Mouse (Mus musculus): Measurements from ENCODE around the gene Mex3d. TPM values are rescaled to one million over a fixed set of nuclear protein-coding genes. Genes with fewer than 3 reads are reported as not detected.

The Mex3d gene
- polyA plus RNA-seq, 2 experiments, result 8.2 to 44.0 TPM

- Histone ChIP-seq H3K9ac (ENCODE audit: low read depth, low read length, severe bottlenecking) (0 out of 2 replicates have a peak overlapping the region, but pooled peaks have one; percentile 2), H3K27ac (replicated peaks; ENCODE audit: low read depth, low read length) (no peak overlapping the region), H3K9me3 (ENCODE audit: control insufficient read depth, low read length) (no peaks in the 10 kb centered on the region), H3K4me1 (ENCODE audit: control insufficient read depth, insufficient read depth, low read length) (peaks cover 20% of the 10 kb centered on the region), H3K4me2 (replicated peaks; ENCODE audit: low read depth, low read length, severe bottlenecking) (peak overlapping the region; percentile 49), H3K4me3 (replicated peaks; ENCODE audit: low read length) (peak overlapping the region; percentile 34), H3K36me3 (ENCODE audit: control insufficient read depth, insufficient read depth, low read length) (no peaks in the 10 kb centered on the region), H3K27me3 (ENCODE audit: control insufficient read depth, insufficient read depth, low read length) (peaks cover 82% of the 10 kb centered on the region)
- DNase-seq (ENCODE audit: low spot score) (no peak), ATAC-seq (ENCODE audit: low FRiP score, low read depth) (no peak)
- 20% methylated on average over 13 of the region's 13 CpGs for WGBS
- no peak for TF ChIP-seq POLR2A (IDR thresholded peaks at IDR 0.05; ENCODE audit: borderline replicate concordance, extremely low read depth, insufficient read depth, insufficient read length)
Measured at GRCm38 (mm10) chr10:80343425-80343895, 44.0 kb downstream of the Mex3d start.

GRCm38 (mm10) chr10:80342749-80343424 lies 44.6 kb downstream of the Mex3d start:
- TF ChIP-seq POLR2A (IDR thresholded peaks at IDR 0.05; ENCODE audit: borderline replicate concordance, extremely low read depth, insufficient read depth, insufficient read length), result no peak
- no peak overlapping the region for H3K27ac ChIP-seq (replicated peaks; ENCODE audit: low read depth, low read length)
- no peaks in the 10 kb centered on the region for H3K9me3 ChIP-seq (ENCODE audit: control insufficient read depth, low read length)
- peak overlapping the region; percentile 34 for H3K4me3 ChIP-seq (replicated peaks; ENCODE audit: low read length)
- WGBS, result under 1% methylated on average over 30 of the region's 33 CpGs
- peak overlapping the region; percentile 36; the same call in 1 of the 2 replicates for H3K9ac ChIP-seq (ENCODE audit: low read depth, low read length, severe bottlenecking)
- H3K36me3 ChIP-seq (ENCODE audit: control insufficient read depth, insufficient read depth, low read length), result no peaks in the 10 kb centered on the region
- ATAC-seq (ENCODE audit: low FRiP score, low read depth) (peak; percentile 69), DNase-seq (ENCODE audit: low spot score) (peak; percentile 89)
- peaks cover 16% of the 10 kb centered on the region for H3K4me1 ChIP-seq (ENCODE audit: control insufficient read depth, insufficient read depth, low read length)
- H3K27me3 ChIP-seq (ENCODE audit: control insufficient read depth, insufficient read depth, low read length), result peaks cover 77% of the 10 kb centered on the region
- peak overlapping the region; percentile 49 for H3K4me2 ChIP-seq (replicated peaks; ENCODE audit: low read depth, low read length, severe bottlenecking)

- WGBS, result under 1% methylated on average over 26 of the region's 26 CpGs
- H3K4me3 ChIP-seq (replicated peaks; ENCODE audit: low read length), result peak overlapping the region; percentile 34
- no peaks in the 10 kb centered on the region for H3K36me3 ChIP-seq (ENCODE audit: control insufficient read depth, insufficient read depth, low read length)
- no peak overlapping the region for H3K27ac ChIP-seq (replicated peaks; ENCODE audit: low read depth, low read length)
- H3K9me3 ChIP-seq (ENCODE audit: control insufficient read depth, low read length), result no peaks in the 10 kb centered on the region
- peaks cover 71% of the 10 kb centered on the region for H3K27me3 ChIP-seq (ENCODE audit: control insufficient read depth, insufficient read depth, low read length)
- ATAC-seq (ENCODE audit: low FRiP score, low read depth) (no peak), DNase-seq (ENCODE audit: low spot score) (no peak)
- peaks cover 16% of the 10 kb centered on the region for H3K4me1 ChIP-seq (ENCODE audit: control insufficient read depth, insufficient read depth, low read length)
- peak overlapping the region; percentile 36; the same call in 1 of the 2 replicates for H3K9ac ChIP-seq (ENCODE audit: low read depth, low read length, severe bottlenecking)
- no peak for TF ChIP-seq POLR2A (IDR thresholded peaks at IDR 0.05; ENCODE audit: borderline replicate concordance, extremely low read depth, insufficient read depth, insufficient read length)
- peak overlapping the region; percentile 49 for H3K4me2 ChIP-seq (replicated peaks; ENCODE audit: low read depth, low read length, severe bottlenecking)
Measured at GRCm38 (mm10) chr10:80342305-80342748, 45.1 kb downstream of the Mex3d start.

GRCm38 (mm10) chr10:80341491-80342304 lies 45.8 kb downstream of the Mex3d start:
- H3K9me3 ChIP-seq (ENCODE audit: control insufficient read depth, low read length), result no peaks in the 10 kb centered on the region
- DNase-seq (ENCODE audit: low spot score) (no peak), ATAC-seq (ENCODE audit: low FRiP score, low read depth) (no peak)
- no peak overlapping the region for H3K9ac ChIP-seq (ENCODE audit: low read depth, low read length, severe bottlenecking)
- WGBS, result 4% methylated on average over 33 of the region's 47 CpGs
- TF ChIP-seq POLR2A (IDR thresholded peaks at IDR 0.05; ENCODE audit: borderline replicate concordance, extremely low read depth, insufficient read depth, insufficient read length), result no peak
- no peaks in the 10 kb centered on the region for H3K36me3 ChIP-seq (ENCODE audit: control insufficient read depth, insufficient read depth, low read length)
- peak overlapping the region; percentile 49 for H3K4me2 ChIP-seq (replicated peaks; ENCODE audit: low read depth, low read length, severe bottlenecking)
- peaks cover 65% of the 10 kb centered on the region for H3K27me3 ChIP-seq (ENCODE audit: control insufficient read depth, insufficient read depth, low read length)
- no peak overlapping the region for H3K27ac ChIP-seq (replicated peaks; ENCODE audit: low read depth, low read length)
- peaks cover 16% of the 10 kb centered on the region for H3K4me1 ChIP-seq (ENCODE audit: control insufficient read depth, insufficient read depth, low read length)
- H3K4me3 ChIP-seq (replicated peaks; ENCODE audit: low read length), result peak overlapping the region; percentile 34

- 19% methylated on average over 21 of the region's 21 CpGs for WGBS
Measured at GRCm38 (mm10) chr10:80341026-80341425, 46.4 kb downstream of the Mex3d start.

More at GRCm38 (mm10) chr10:80341026-80341425, 46.4 kb downstream of the Mex3d start:
- no peak overlapping the region for H3K27ac ChIP-seq (replicated peaks; ENCODE audit: low read depth, low read length)
- DNase-seq (ENCODE audit: low spot score), result no peak
- peaks cover 16% of the 10 kb centered on the region for H3K4me1 ChIP-seq (ENCODE audit: control insufficient read depth, insufficient read depth, low read length)
- TF ChIP-seq POLR2A (IDR thresholded peaks at IDR 0.05; ENCODE audit: borderline replicate concordance, extremely low read depth, insufficient read depth, insufficient read length), result no peak
- no peak overlapping the region for H3K4me2 ChIP-seq (replicated peaks; ENCODE audit: low read depth, low read length, severe bottlenecking)
- H3K9ac ChIP-seq (ENCODE audit: low read depth, low read length, severe bottlenecking), result no peak overlapping the region
- no peak for ATAC-seq (ENCODE audit: low FRiP score, low read depth)
- H3K27me3 ChIP-seq (ENCODE audit: control insufficient read depth, insufficient read depth, low read length), result peaks cover 59% of the 10 kb centered on the region
- no peaks in the 10 kb centered on the region for H3K9me3 ChIP-seq (ENCODE audit: control insufficient read depth, low read length)
- H3K4me3 ChIP-seq (replicated peaks; ENCODE audit: low read length), result no peak overlapping the region; the same call in 1 of the 2 replicates
- no peaks in the 10 kb centered on the region for H3K36me3 ChIP-seq (ENCODE audit: control insufficient read depth, insufficient read depth, low read length)
